Mouse (Mus musculus) small intestine, adult 2 months (tissue): ENCODE data around the gene Dpy19l1.

Experiments used
- CTCF ChIP-seq: fragments of 200-500 bp; IDR thresholded peaks from 2 replicates; pipeline ENCODE4 v1.5.1; 2012; ENCODE audit warnings: low read depth, mild to moderate bottlenecking, control low read depth, inconsistent platforms, low read length, moderate library complexity, mixed read lengths; ENCODE audit not compliant: insufficient replicate concordance, insufficient read length; ENCODE audit errors: extremely low read depth
- POLR2A ChIP-seq: fragments of 200-500 bp; IDR thresholded peaks from 2 replicates; pipeline ENCODE4 v1.6.1; 2012; ENCODE audit warnings: low read depth, mild to moderate bottlenecking, control low read depth, inconsistent platforms, low read length, moderate library complexity

DNA sequence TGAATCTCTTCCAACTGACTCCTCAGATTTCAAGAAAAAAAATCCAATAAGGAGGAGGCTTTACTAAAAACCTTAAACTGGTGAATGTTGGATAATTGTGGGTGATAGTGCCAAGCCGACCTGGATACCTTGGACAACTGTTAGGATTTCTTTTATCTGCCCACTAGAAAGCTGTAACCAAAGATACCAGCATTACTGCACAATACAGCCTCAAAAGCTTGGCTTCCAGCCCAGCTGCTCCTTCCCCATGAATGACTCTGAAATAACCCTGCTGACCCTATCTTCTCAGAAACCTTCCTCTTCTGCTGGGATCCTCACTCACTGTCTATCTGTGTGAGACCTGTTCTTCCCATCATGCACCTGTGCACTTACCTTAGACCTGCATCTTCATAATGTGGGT lies 81.1 kb downstream of the Dpy19l1 start:
- TF ChIP-seq POLR2A (no peak), CTCF (no peak)
